Mouse (Mus musculus): ENCODE results near the gene Commd6. TPM values are rescaled to one million over a fixed set of nuclear protein-coding genes. Genes with fewer than 3 reads are reported as not detected.

Gene Commd6
- 17.6 and 21.1 TPM in 2 replicates for polyA plus RNA-seq (2012; rRNA removed)

GRCm38 (mm10) chr14:101640153-101640843 lies at the start of gene Commd6:
Gene Commd6 (minus strand): TSS chr14:101640686.

GRCm38 (mm10) chr14:101653581-101654525 lies 13.4 kb upstream of the Commd6 start, which contains the start of gene Uchl3:
Gene Uchl3 (plus strand): TSS chr14:101653967.

GRCm38 (mm10) chr14:101608519-101609368 lies 31.7 kb downstream of the Commd6 start, which contains the start of gene Tbc1d4:
Gene Tbc1d4 (minus strand): TSS chr14:101609191.

Other genes with a start within 250 kb of the Commd6 start
- gene Tbc1d4, start 31.5 kb downstream of the Commd6 start, polyA plus RNA-seq (2012; rRNA removed), result 7.2 and 7.6 TPM in 2 replicates
- gene Uchl3, start 13.3 kb upstream of the Commd6 start, polyA plus RNA-seq (2012; rRNA removed), result 11.2 and 20.1 TPM in 2 replicates
- 0.67 and 2.7 TPM in 2 replicates for gene Gm9922, start 89.1 kb upstream of the Commd6 start, polyA plus RNA-seq (2012; rRNA removed)
- 118 and 138 TPM in 2 replicates for gene Lmo7, start 89.3 kb upstream of the Commd6 start, polyA plus RNA-seq (2012; rRNA removed)